Mouse (Mus musculus): ENCODE measurements around the gene Nfkbib.

DNA sequence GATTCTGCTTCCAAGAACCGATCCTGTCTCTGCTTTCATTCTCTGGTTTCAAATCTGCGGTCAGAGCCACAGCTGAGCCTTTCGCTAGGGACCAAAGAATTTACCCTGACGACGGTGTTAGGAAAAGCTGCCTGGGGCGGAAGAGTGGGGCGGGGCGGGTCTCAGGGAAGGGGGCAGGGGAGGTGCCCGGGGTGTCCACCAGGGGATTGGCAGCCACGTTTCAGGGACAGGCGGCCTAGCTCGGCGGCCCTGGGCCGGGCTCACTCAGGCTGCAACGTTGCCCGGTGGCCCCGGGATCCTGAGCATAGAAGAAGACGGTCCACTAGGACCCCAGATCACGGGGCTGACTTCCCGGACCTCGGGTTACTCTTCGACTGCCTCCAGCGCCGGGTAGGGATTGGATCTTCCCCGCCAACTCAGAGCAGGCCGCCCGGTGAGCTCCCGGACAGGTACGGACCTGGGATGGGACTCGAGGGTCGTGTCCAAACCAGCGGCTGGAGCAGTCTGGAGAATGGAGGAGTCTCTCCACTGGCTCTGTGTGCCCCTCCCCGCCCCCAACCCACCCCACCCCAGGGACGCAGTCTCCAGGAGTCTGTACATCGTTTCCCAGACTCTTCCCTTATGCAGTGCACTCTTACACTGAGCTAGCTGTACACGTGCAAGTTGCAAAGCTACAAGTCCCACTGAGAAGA lies 50.6 kb downstream of the Nfkbib start, which contains the start of gene Fbxo17:
- no peak for TF ChIP-seq CTCF (IDR thresholded peaks at IDR 0.05; ENCODE audit: control insufficient read depth, insufficient read depth, low read length)
- TF ChIP-seq POLR2A (IDR thresholded peaks at IDR 0.05; ENCODE audit: borderline replicate concordance, control insufficient read depth, low read depth, low read length): no peak

Measured in bone marrow, adult 2 months (tissue).